Mouse (Mus musculus) erythroblast, embryonic 14.5 days (primary cell): ENCODE measurements around the gene Zkscan1.

Source experiments
- GATA1 ChIP-seq: IDR thresholded peaks from 2 replicates; pipeline ENCODE4 v1.6.1; 2012; ENCODE audit warnings: low read length, inconsistent platforms, mixed read lengths
- TAL1 ChIP-seq: IDR thresholded peaks from 3 replicates; pipeline ENCODE4 v1.6.1; 2012; ENCODE audit warnings: low read length, inconsistent platforms, mixed read lengths

DNA sequence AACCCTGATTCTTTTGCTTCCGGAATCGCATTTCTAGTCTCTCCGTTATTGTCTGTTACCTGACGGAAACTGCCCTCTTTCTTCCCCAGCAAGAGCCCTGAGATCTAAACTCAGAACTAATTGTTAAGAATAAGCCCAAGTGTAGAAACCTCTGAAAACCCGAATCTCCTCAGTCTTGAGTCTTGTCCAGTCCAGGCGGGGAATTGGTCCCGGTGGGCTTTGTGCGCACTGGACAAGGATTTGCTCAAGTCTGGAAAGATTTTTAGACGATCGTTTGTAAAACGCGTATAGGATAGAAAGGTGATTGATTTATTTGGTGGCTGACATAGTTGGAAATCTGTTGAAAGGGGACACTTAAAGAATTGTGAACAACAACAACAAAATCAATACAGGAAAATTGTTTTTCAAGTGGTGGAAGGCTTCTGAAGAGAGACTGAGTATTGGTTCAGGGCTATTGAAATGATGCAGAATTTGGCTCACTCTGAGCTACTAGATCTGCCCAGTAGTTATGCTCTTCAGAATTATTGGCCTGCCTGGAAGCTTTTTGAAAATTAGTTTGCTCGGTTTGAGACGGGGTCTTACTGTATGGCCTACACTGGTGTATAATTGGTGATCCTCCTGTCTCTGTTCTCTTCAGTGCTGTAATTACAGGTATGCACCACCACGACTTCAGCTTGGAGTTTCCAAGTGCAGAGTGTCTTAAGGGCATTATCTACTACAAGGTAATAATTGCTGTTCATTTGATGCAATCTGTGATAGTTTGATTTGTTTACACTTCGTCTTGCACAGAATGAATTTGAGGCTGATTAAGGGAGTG, 32.5 kb downstream of the Zkscan1 start:
- TF ChIP-seq GATA1 (no peak), TAL1 (no peak)
